Mouse (Mus musculus): ENCODE results near the gene Zfp873.
"Not testable (repeated sequence)": the region's sequence is repeated elsewhere in the genome, so short reads cannot be mapped to it uniquely, and the experiment has no call there.

Gene Zfp873

GRCm38 (mm10) chr10:82047597-82048459, at the start of gene Zfp873:
TSS of gene Zfp873 (plus strand) at chr10:82048123.
- peak; percentile 92 for DNase-seq (ENCODE audit: low spot score)

GRCm38 (mm10) chr10:82003209-82003608, 44.7 kb upstream of the Zfp873 start:
- DNase-seq (ENCODE audit: low spot score) = not testable (repeated sequence)

GRCm38 (mm10) chr10:82004822-82005221, 43.1 kb upstream of the Zfp873 start:
- not testable (repeated sequence) for DNase-seq (ENCODE audit: low spot score)

- no peak for DNase-seq (ENCODE audit: low spot score)
Measured at GRCm38 (mm10) chr10:82042191-82042590, 5.7 kb upstream of the Zfp873 start.

GRCm38 (mm10) chr10:82046603-82047002, 1.3 kb upstream of the Zfp873 start:
- no peak for DNase-seq (ENCODE audit: low spot score)

GRCm38 (mm10) chr10:82048460-82048804, 509 bp downstream of the Zfp873 start:
- DNase-seq (ENCODE audit: low spot score) = not testable (repeated sequence)

- DNase-seq (ENCODE audit: low spot score) = peak; percentile 81
Measured at GRCm38 (mm10) chr10:82082728-82083621, 35.1 kb downstream of the Zfp873 start, which contains the start of gene BC024063. TSS of gene BC024063 (plus strand) at chr10:82083353.

GRCm38 (mm10) chr10:82083622-82083971, 35.7 kb downstream of the Zfp873 start:
- not testable (repeated sequence) for DNase-seq (ENCODE audit: low spot score)

All from layer of hippocampus, adult 11-12 months (tissue).